Mouse (Mus musculus) neural tube, embryonic 14.5 days (tissue): ENCODE measurements around the gene Llgl2. TPM values are rescaled to one million over a fixed set of nuclear protein-coding genes. Genes with fewer than 3 reads are reported as not detected.

Experiments
- ATAC-seq: fragments of 200-750 bp; cut with Nextera tagmentation; 2 replicates; pipeline ENCODE4 v1.8.0; 2017; ENCODE audit warnings: low read depth, mild to moderate bottlenecking, moderate TSS enrichment, moderate library complexity
- H3K27ac ChIP-seq: fragments of 300-500 bp; sonication (generic); 2 replicates; pipeline ENCODE4 v1.5.1; 2014; ENCODE audit warnings: low read depth, mild to moderate bottlenecking, control low read depth, low read length, moderate library complexity, mixed read lengths
- H3K27me3 ChIP-seq: fragments of 300-500 bp; sonication (generic); 2 replicates; pipeline ENCODE4 v1.6.1; 2014; ENCODE audit warnings: low read length; ENCODE audit not compliant: control insufficient read depth, insufficient read depth
- H3K36me3 ChIP-seq: fragments of 300-500 bp; sonication (generic); 2 replicates; pipeline ENCODE4 v1.6.1; 2014; ENCODE audit warnings: low read length, mixed read lengths; ENCODE audit not compliant: control insufficient read depth, insufficient read depth
- H3K4me1 ChIP-seq: fragments of 300-500 bp; sonication (generic); 2 replicates; pipeline ENCODE4 v1.6.1; 2014; ENCODE audit warnings: low read length; ENCODE audit not compliant: control insufficient read depth, insufficient read depth
- H3K4me2 ChIP-seq: fragments of 300-500 bp; sonication (generic); 2 replicates; pipeline ENCODE4 v1.6.1; 2014; ENCODE audit warnings: mild to moderate bottlenecking, low read depth, low read length, control low read depth
- H3K4me3 ChIP-seq: fragments of 300-500 bp; sonication (generic); 2 replicates; pipeline ENCODE4 v1.5.1; 2014; ENCODE audit warnings: low read depth, low read length, control low read depth, mixed read lengths
- H3K9ac ChIP-seq: fragments of 300-500 bp; sonication (generic); replicated peaks from 2 replicates; pipeline ENCODE4 v1.6.1; 2014; ENCODE audit warnings: low read depth, mild to moderate bottlenecking, control low read depth, low read length, mixed read lengths
- H3K9me3 ChIP-seq: fragments of 300-500 bp; sonication (generic); 2 replicates; pipeline ENCODE4 v1.6.1; 2016; ENCODE audit warnings: low read length; ENCODE audit not compliant: control insufficient read depth
- WGBS: fragments of 180-500 bp; shearing (Covaris S2); extraction: QIAGEN DNeasy Blood & Tissue Kit; methylation state at CpG from one replicate; pipeline ENCODE4 v1.1.7; 2014; 5-methylcytosine and 5-hydroxymethylcytosine counted together
- polyA plus RNA-seq: library from polyadenylated mRNA; unstranded; fragments of >200 nt; fragmentation: Nextera tagmentation; extraction: Ambion mirVana; gene quantifications from 2 replicates; pipeline ENCODE4 v1.2.1, GENCODE M21; 2014

Gene Llgl2
- polyA plus RNA-seq = 0.50 and 0.80 TPM in 2 replicates

- H3K27me3 ChIP-seq = peaks cover 11% of the 10 kb centered on the region
- ATAC-seq = peak; percentile 88; the same call in 1 of the 2 replicates
- H3K9ac ChIP-seq = peak within 1 kb of the TSS; percentile 55; the same call in 1 of the 2 replicates
- H3K4me3 ChIP-seq = peak within 1 kb of the TSS; percentile 51
- WGBS = under 1% methylated on average over 86 of the region's 87 CpGs
- H3K4me2 ChIP-seq = peak within 1 kb of the TSS; percentile 92
- no peak within 1 kb of the TSS for H3K27ac ChIP-seq
- peaks cover 9% of the 10 kb centered on the region; the same call in 1 of the 2 replicates for H3K4me1 ChIP-seq
- no peaks in the 10 kb centered on the region for H3K9me3 ChIP-seq
- H3K36me3 ChIP-seq = peaks cover 20% of the 10 kb centered on the region
These were observed at the start of gene Llgl2 for GRCm38 (mm10) chr11:115823774-115824740. TSS of gene Llgl2 (plus strand) at chr11:115824049.

- WGBS = 85% methylated on average over 4 of the region's 4 CpGs
- H3K27me3 ChIP-seq = no peaks in the 10 kb centered on the region
- H3K4me2 ChIP-seq = no peak overlapping the region
- no peaks in the 10 kb centered on the region for H3K9me3 ChIP-seq
- H3K4me3 ChIP-seq = no peak overlapping the region
- H3K36me3 ChIP-seq = no peaks in the 10 kb centered on the region
- H3K9ac ChIP-seq = no peak overlapping the region
- no peak for ATAC-seq
- H3K4me1 ChIP-seq = peaks cover 25% of the 10 kb centered on the region
- no peak overlapping the region for H3K27ac ChIP-seq
These were observed 49.2 kb upstream of the Llgl2 start for GRCm38 (mm10) chr11:115774653-115775052.

GRCm38 (mm10) chr11:115775821-115776665, 47.8 kb upstream of the Llgl2 start:
- Histone ChIP-seq H3K9me3 (no peaks in the 10 kb centered on the region), H3K4me3 (no peak overlapping the region), H3K9ac (no peak overlapping the region), H3K4me1 (peaks cover 35% of the 10 kb centered on the region), H3K4me2 (no peak overlapping the region), H3K36me3 (no peaks in the 10 kb centered on the region), H3K27me3 (no peaks in the 10 kb centered on the region), H3K27ac (peak overlapping the region; percentile 16; the same call in 1 of the 2 replicates)
- WGBS = 42% methylated on average over 18 of the region's 18 CpGs
- no peak for ATAC-seq

- Histone ChIP-seq H3K27ac (no peak overlapping the region), H3K4me2 (no peak overlapping the region), H3K4me1 (peaks cover 41% of the 10 kb centered on the region), H3K4me3 (no peak overlapping the region), H3K36me3 (no peaks in the 10 kb centered on the region), H3K9ac (no peak overlapping the region), H3K9me3 (no peaks in the 10 kb centered on the region), H3K27me3 (no peaks in the 10 kb centered on the region)
- WGBS = 66% methylated on average over 9 of the region's 9 CpGs
- no peak for ATAC-seq
These were observed 46.9 kb upstream of the Llgl2 start for GRCm38 (mm10) chr11:115776954-115777353.

- WGBS = 87% methylated on average over 17 of the region's 17 CpGs
- no peak overlapping the region for H3K4me2 ChIP-seq
- H3K4me3 ChIP-seq = no peak overlapping the region
- no peak overlapping the region for H3K27ac ChIP-seq
- H3K9ac ChIP-seq = no peak overlapping the region
- no peak for ATAC-seq
- H3K27me3 ChIP-seq = no peaks in the 10 kb centered on the region
- no peaks in the 10 kb centered on the region for H3K36me3 ChIP-seq
- no peaks in the 10 kb centered on the region for H3K9me3 ChIP-seq
- H3K4me1 ChIP-seq = peaks cover 41% of the 10 kb centered on the region
These were observed 46.1 kb upstream of the Llgl2 start for GRCm38 (mm10) chr11:115777487-115778335.

- peaks cover 41% of the 10 kb centered on the region for H3K4me1 ChIP-seq
- no peak overlapping the region for H3K9ac ChIP-seq
- H3K4me3 ChIP-seq = no peak overlapping the region
- peak overlapping the region; percentile 14; the same call in 1 of the 2 replicates for H3K4me2 ChIP-seq
- WGBS = 10% methylated on average over 9 of the region's 9 CpGs
- ATAC-seq = peak; percentile 84
- H3K27me3 ChIP-seq = no peaks in the 10 kb centered on the region
- H3K27ac ChIP-seq = peak overlapping the region; percentile 74
- H3K36me3 ChIP-seq = no peaks in the 10 kb centered on the region
- H3K9me3 ChIP-seq = no peaks in the 10 kb centered on the region
These were observed 44.7 kb upstream of the Llgl2 start for GRCm38 (mm10) chr11:115779038-115779571.

GRCm38 (mm10) chr11:115780141-115781070, 43.4 kb upstream of the Llgl2 start:
- peak overlapping the region; percentile 84 for H3K27ac ChIP-seq
- WGBS = 8% methylated on average over 20 of the region's 20 CpGs
- H3K27me3 ChIP-seq = no peaks in the 10 kb centered on the region
- peak overlapping the region; percentile 33 for H3K4me2 ChIP-seq
- H3K4me3 ChIP-seq = peak overlapping the region; percentile 17; the same call in 1 of the 2 replicates
- no peaks in the 10 kb centered on the region for H3K9me3 ChIP-seq
- H3K36me3 ChIP-seq = no peaks in the 10 kb centered on the region
- no peak overlapping the region for H3K9ac ChIP-seq
- ATAC-seq = peak; percentile 71
- peaks cover 38% of the 10 kb centered on the region for H3K4me1 ChIP-seq
